Mouse (Mus musculus): ENCODE results near the gene Flt3. TPM values are rescaled to one million over a fixed set of nuclear protein-coding genes. Genes with fewer than 3 reads are reported as not detected.

Flt3 gene
- total RNA-seq (2021) = under 1 TPM; 0.09 to 0.13 TPM
- polyA plus RNA-seq (2012; rRNA removed) = 0.12 and 0.16 TPM in 2 replicates
- long read RNA-seq, partial matches to known transcripts = 0 of 1 reads
- long read RNA-seq, other reads (novel, unspliced or antisense) = 0 of 1 reads

GRCm38 (mm10) chr5:147399843-147400504 is at the start of gene Flt3:
Gene Flt3, minus strand, starts transcription at chr5:147400489.
- Histone ChIP-seq H3K9ac (ENCODE audit: low read depth, low read length) (peak within 1 kb of the TSS; percentile 11; the same call in 1 of the 2 replicates), H3K36me3 (ENCODE audit: control insufficient read depth, insufficient read depth, low read length) (no peaks in the 10 kb centered on the region), H3K27me3 (ENCODE audit: control insufficient read depth, insufficient read depth, low read length) (peaks cover 8% of the 10 kb centered on the region), H3K27ac (no peak within 1 kb of the TSS), H3K4me3 (no peak within 1 kb of the TSS), H3K79me2 (replicated peaks; ENCODE audit: control insufficient read depth, insufficient read depth, low read length) (no peaks in the 10 kb centered on the region), H3K4me1 (ENCODE audit: control insufficient read depth, insufficient read depth, low read length) (no peaks in the 10 kb centered on the region)
- WGBS = 4% methylated on average over 56 of the region's 56 CpGs
- peak in 1 of 2 experiments; percentile 26 for DNase-seq
- TF ChIP-seq EP300 (IDR thresholded peaks at IDR 0.05; ENCODE audit: insufficient read depth, low read depth, low read length) = no peak
- TF ChIP-seq POLR2A (IDR thresholded peaks at IDR 0.05; ENCODE audit: insufficient read depth, low read depth, low read length) = no peak
- no peak for TF ChIP-seq CTCF (IDR thresholded peaks at IDR 0.05)
- intact Hi-C loops (cut with DNase I) = no loop called here

- Histone ChIP-seq H3K79me2 (replicated peaks; ENCODE audit: control insufficient read depth, insufficient read depth, low read length) (peaks cover 12% of the 10 kb centered on the region), H3K27me3 (ENCODE audit: control insufficient read depth, insufficient read depth, low read length) (no peaks in the 10 kb centered on the region), H3K4me3 (no peak overlapping the region), H3K9ac (ENCODE audit: low read depth, low read length) (no peak overlapping the region), H3K27ac (peak overlapping the region; percentile 13; the same call in 1 of the 2 replicates), H3K36me3 (ENCODE audit: control insufficient read depth, insufficient read depth, low read length) (peaks cover 21% of the 10 kb centered on the region), H3K4me1 (ENCODE audit: control insufficient read depth, insufficient read depth, low read length) (peaks cover 17% of the 10 kb centered on the region)
- intact Hi-C loops (cut with DNase I) = no loop called here
- TF ChIP-seq CTCF (IDR thresholded peaks at IDR 0.05) (no peak), POLR2A (IDR thresholded peaks at IDR 0.05; ENCODE audit: insufficient read depth, low read depth, low read length) (no peak), EP300 (IDR thresholded peaks at IDR 0.05; ENCODE audit: insufficient read depth, low read depth, low read length) (no peak)
- WGBS = 51% methylated on average over 4 of the region's 4 CpGs
- DNase-seq = no peak
These were observed 48.6 kb upstream of the Flt3 start for GRCm38 (mm10) chr5:147448933-147449332.

- Histone ChIP-seq H3K9ac (ENCODE audit: low read depth, low read length) (no peak overlapping the region), H3K4me3 (no peak overlapping the region), H3K36me3 (ENCODE audit: control insufficient read depth, insufficient read depth, low read length) (peaks cover 21% of the 10 kb centered on the region), H3K79me2 (replicated peaks; ENCODE audit: control insufficient read depth, insufficient read depth, low read length) (peaks cover 12% of the 10 kb centered on the region), H3K27ac (peak overlapping the region; percentile 13; the same call in 1 of the 2 replicates), H3K4me1 (ENCODE audit: control insufficient read depth, insufficient read depth, low read length) (peaks cover 17% of the 10 kb centered on the region), H3K27me3 (ENCODE audit: control insufficient read depth, insufficient read depth, low read length) (no peaks in the 10 kb centered on the region)
- intact Hi-C loops (cut with DNase I) = no loop called here
- 57% methylated on average over 4 of the region's 4 CpGs for WGBS
- DNase-seq = no peak
- TF ChIP-seq CTCF (IDR thresholded peaks at IDR 0.05) = no peak
- no peak for TF ChIP-seq EP300 (IDR thresholded peaks at IDR 0.05; ENCODE audit: insufficient read depth, low read depth, low read length)
- no peak for TF ChIP-seq POLR2A (IDR thresholded peaks at IDR 0.05; ENCODE audit: insufficient read depth, low read depth, low read length)
These were observed 48.2 kb upstream of the Flt3 start for GRCm38 (mm10) chr5:147448526-147448925.

DNA sequence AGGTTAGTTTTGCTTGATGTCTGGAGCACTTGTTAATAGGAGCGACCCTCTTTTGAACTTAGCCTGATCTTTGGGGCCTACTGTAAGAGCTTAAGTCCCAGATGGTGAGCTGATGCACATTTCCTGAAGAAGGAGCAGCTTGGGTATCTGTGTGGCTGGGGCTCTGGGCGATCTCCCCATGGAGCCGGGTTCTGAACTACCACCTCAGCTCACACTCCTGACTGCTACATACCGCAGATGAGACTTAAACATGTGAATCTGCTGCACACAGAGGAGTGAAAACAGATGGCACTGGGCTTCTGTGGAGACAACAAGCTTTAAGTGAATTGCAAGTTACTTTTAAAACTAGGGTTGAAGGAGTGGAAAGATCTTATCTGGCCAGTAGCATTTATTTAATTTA is 45.0 kb upstream of the Flt3 start:
- 78% methylated on average over 4 of the region's 4 CpGs for WGBS
- H3K79me2 ChIP-seq (replicated peaks; ENCODE audit: control insufficient read depth, insufficient read depth, low read length) = peaks cover 15% of the 10 kb centered on the region
- H3K27ac ChIP-seq = no peak overlapping the region
- H3K4me3 ChIP-seq = no peak overlapping the region
- intact Hi-C loops (cut with DNase I) = no loop called here
- H3K27me3 ChIP-seq (ENCODE audit: control insufficient read depth, insufficient read depth, low read length) = no peaks in the 10 kb centered on the region
- no peak overlapping the region for H3K9ac ChIP-seq (ENCODE audit: low read depth, low read length)
- H3K4me1 ChIP-seq (ENCODE audit: control insufficient read depth, insufficient read depth, low read length) = peaks cover 22% of the 10 kb centered on the region
- no peak for DNase-seq
- TF ChIP-seq POLR2A (IDR thresholded peaks at IDR 0.05; ENCODE audit: insufficient read depth, low read depth, low read length) (no peak), CTCF (IDR thresholded peaks at IDR 0.05) (no peak), EP300 (IDR thresholded peaks at IDR 0.05; ENCODE audit: insufficient read depth, low read depth, low read length) (no peak)
- peaks cover 20% of the 10 kb centered on the region for H3K36me3 ChIP-seq (ENCODE audit: control insufficient read depth, insufficient read depth, low read length)

DNA sequence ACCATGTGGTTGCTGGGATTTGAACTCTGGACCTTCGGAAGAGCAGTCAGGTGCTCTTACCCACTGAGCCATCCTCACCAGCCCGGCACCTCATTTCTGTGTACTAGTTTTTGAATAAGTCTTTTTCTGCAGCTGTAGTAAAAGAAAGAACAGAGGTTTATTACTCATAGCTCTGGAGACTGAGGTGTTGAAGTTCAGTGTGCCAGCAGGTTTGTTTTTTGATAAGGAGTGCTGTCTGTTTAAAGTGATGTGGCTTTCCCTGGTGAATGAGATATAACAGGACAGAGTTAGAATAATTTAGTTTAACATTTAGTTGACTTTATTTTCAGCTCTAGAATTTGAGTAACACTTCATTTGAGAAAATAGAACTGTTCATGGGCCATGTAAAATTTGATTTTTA is 44.5 kb upstream of the Flt3 start:
- Histone ChIP-seq H3K27me3 (ENCODE audit: control insufficient read depth, insufficient read depth, low read length) (no peaks in the 10 kb centered on the region), H3K4me1 (ENCODE audit: control insufficient read depth, insufficient read depth, low read length) (peaks cover 20% of the 10 kb centered on the region), H3K36me3 (ENCODE audit: control insufficient read depth, insufficient read depth, low read length) (peaks cover 21% of the 10 kb centered on the region), H3K9ac (ENCODE audit: low read depth, low read length) (no peak overlapping the region), H3K27ac (no peak overlapping the region), H3K4me3 (no peak overlapping the region), H3K79me2 (replicated peaks; ENCODE audit: control insufficient read depth, insufficient read depth, low read length) (peaks cover 15% of the 10 kb centered on the region)
- intact Hi-C loops (cut with DNase I) = no loop called here
- 77% methylated on average over 2 of the region's 2 CpGs for WGBS
- TF ChIP-seq POLR2A (IDR thresholded peaks at IDR 0.05; ENCODE audit: insufficient read depth, low read depth, low read length) (no peak), EP300 (IDR thresholded peaks at IDR 0.05; ENCODE audit: insufficient read depth, low read depth, low read length) (no peak), CTCF (IDR thresholded peaks at IDR 0.05) (no peak)
- no peak for DNase-seq

GRCm38 (mm10) chr5:147444298-147444697 is 44.0 kb upstream of the Flt3 start:
- intact Hi-C loops (cut with DNase I) = no loop called here
- WGBS = 68% methylated on average over 6 of the region's 6 CpGs
- H3K9ac ChIP-seq (ENCODE audit: low read depth, low read length) = no peak overlapping the region
- no peak overlapping the region for H3K27ac ChIP-seq
- peaks cover 15% of the 10 kb centered on the region for H3K79me2 ChIP-seq (replicated peaks; ENCODE audit: control insufficient read depth, insufficient read depth, low read length)
- no peak for DNase-seq
- H3K27me3 ChIP-seq (ENCODE audit: control insufficient read depth, insufficient read depth, low read length) = no peaks in the 10 kb centered on the region
- peaks cover 21% of the 10 kb centered on the region for H3K36me3 ChIP-seq (ENCODE audit: control insufficient read depth, insufficient read depth, low read length)
- H3K4me1 ChIP-seq (ENCODE audit: control insufficient read depth, insufficient read depth, low read length) = peaks cover 19% of the 10 kb centered on the region
- no peak overlapping the region for H3K4me3 ChIP-seq
- TF ChIP-seq CTCF (IDR thresholded peaks at IDR 0.05) (no peak), POLR2A (IDR thresholded peaks at IDR 0.05; ENCODE audit: insufficient read depth, low read depth, low read length) (no peak), EP300 (IDR thresholded peaks at IDR 0.05; ENCODE audit: insufficient read depth, low read depth, low read length) (no peak)

All from heart, adult 2 months (tissue).